Mouse (Mus musculus) right cerebral cortex, adult 2 months (tissue): ENCODE data around the gene Med7.
"Not testable (repeated sequence)": the region's sequence is repeated elsewhere in the genome, so short reads cannot be mapped to it uniquely, and the experiment has no call there.

Experiments used
- DNase-seq, 2 experiments: peaks; one replicate each; pipeline ENCODE4 v3.0.0; 2021 to 2022; ENCODE audit warnings: low spot score in 2 of 2

The Med7 gene

DNA sequence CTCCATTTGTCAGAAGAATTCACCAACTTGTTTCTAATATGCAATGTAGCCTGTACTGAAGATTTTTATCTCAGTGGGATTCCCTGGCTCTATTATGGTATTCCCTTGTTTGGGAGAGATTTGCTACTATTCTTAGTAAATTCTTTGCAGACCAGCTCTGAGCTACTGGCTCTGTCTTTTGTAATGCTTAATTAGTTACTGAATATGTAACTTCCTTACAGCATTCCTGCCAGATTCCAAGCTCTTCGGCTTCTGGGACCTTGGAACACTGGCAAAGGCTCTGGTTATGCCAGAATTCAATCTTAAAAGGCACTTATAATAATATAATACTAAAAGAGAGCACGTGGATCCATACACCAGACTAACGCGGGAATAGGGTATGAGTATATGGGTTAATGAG is 8.6 kb upstream of the Med7 start:
- not testable (repeated sequence) for DNase-seq

DNA sequence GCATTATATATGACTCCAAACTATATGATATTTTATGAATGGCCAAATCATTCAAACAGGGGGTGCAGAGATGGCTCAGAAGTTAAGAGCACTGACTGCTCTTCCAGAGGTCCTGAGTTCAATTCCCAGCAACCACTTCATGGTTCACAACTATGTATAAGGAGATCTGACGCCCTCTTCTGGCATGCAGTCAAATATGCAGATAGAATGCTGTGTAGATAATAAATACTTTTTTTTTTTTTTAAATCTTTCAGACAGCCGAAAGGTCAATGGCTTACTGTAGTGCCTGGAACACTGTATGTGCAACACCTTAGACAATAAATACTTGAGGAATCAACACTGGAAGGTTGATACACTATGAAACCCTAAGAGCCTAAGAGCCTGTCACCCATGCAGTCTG is 6.6 kb upstream of the Med7 start:
- DNase-seq = no peak

DNA sequence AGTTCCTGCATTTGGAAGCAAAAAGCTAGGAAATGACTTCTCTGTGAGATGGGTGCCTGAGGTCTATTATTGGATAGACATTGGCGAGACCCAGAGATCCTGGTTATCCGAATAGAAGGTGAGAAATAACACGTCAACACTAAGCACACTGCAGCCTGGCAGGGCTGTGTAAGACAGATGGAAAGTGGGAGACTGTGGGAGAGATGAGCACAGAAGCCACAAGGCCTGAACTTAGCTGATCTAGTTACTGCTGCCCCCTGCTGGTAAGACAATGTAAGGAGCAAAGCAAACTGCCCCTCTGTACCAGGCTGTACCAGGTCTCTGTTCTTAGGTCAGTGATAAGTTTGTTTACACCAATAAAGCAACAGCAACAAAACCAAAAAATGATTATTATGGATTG is 5.6 kb upstream of the Med7 start:
- peak; percentile 86 to 91 for DNase-seq

DNA sequence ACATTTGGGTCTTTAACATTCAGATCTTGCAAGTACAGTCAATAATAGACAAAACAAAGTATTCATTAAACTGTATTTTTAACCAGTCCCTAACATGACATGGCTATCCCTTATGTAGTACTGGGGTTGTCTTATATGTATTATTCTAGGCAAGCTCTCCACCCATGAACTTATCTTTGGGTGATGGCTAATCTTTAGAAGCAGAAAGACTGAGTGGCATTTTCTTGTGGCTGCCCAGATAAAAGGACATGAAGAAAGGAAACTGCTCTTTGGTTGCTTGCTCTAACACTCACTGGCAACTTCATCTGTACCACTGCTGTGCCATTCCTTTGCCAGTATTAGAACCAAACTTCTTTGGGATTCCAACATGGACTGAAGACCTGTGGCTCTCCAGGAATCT is 1.4 kb upstream of the Med7 start:
- no peak for DNase-seq

DNA sequence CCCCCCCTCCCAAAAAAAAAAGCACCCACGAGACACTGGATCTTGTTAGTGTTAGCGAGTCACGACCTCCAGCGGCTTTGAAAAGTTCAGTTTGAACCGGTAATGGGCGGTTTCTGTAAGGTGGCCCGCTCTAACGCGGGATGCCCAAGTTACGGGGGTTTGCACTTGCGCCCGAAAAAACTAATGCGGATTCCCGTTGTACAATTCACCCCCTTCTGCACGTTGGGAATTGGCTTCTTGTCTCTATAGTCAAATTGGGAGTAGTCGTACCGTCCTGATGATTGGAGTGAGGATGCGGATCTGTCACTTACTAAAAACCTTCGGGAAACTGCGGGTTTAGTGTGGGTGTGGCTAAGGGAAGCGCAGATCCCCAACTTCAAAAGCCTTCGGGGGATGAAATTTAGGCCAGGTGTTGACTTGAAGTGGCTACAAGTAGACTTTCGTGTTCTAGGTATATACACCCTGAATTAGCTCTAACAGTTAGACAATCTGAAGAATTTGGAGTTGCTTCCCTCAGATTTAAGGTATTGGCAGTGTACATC is 805 bp downstream of the Med7 start:
- DNase-seq = no peak

DNA sequence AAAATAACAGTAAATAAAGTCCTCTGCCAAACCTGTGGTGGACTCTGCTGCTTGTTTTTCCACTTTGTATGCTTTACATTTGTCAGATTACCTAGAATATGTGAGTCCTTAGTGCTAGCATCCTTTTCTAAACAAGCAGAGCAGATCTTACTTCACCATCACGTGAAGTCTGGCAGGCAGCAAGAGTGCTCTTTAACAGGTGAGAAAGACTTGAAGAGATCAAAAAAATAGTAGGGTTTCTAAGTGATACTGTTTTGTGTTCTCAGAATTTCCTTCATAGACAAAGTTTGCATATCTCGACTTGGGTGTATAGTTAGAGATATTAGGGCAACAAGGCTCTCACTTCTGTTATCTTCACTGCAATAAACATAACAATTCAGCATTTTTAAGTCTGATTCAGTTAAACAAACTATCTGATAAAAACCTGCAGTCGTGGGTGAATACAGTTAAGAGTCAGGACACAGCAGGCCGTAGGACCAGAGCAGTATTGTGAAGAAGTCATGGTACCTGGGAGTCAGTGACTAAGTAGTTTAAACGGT is 2.3 kb downstream of the Med7 start:
- DNase-seq = no peak

DNA sequence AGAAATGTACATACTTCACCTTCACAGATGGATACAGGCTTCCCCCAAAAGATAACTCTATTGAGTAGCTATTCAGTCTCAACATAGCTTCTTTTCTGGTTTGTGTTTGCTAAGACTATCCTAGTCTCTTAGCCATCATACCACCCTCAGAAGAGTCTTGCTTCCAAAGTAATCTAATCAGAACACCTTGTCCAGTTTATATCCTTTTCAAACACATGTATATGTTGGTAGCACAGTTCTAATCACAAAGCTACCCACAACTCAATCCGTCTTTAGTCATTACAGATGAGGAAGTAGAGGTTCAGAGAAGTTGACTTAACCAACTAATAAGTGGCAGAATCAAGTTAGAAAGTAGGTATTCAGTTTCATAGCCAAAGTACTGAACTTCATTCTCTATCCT is 5.0 kb downstream of the Med7 start:
- no peak for DNase-seq

DNA sequence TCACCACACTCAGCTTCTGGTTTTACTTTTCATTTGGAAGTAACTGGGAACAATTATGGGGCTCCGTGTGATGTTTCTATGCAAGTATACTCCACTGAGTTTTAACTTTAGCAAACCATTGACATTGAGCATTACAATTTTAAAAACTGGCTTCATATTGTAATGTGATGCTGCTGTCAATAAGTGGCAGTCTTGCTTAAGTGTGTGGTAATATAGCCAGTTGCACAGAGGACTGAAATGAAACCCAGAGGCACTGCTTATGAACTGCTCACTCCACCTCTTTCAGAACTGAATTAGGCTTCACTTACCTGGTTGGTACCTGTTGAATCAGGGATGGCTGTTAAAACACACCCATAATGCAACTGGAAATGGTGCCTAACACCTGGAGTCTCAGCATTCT is 6.4 kb downstream of the Med7 start:
- no peak for DNase-seq

DNA sequence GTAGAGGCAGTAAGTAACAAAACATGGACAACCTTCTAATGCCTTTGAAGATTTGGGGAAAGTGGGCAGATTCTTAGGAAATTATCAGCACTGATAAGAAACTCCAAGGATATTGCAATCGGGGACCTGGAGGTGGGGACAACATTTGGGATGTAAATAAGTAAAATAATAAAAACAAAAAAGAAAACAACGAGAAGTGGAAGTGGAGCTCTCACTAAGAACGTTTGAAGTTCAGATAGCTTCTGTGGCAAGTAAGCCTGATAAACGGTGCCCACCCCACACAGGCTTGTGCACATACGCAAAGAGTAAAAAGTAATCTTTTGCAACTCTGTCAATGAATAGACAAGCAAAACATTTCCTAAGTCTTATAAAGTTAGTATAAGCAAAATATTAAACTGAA is 7.3 kb downstream of the Med7 start:
- DNase-seq = no peak

DNA sequence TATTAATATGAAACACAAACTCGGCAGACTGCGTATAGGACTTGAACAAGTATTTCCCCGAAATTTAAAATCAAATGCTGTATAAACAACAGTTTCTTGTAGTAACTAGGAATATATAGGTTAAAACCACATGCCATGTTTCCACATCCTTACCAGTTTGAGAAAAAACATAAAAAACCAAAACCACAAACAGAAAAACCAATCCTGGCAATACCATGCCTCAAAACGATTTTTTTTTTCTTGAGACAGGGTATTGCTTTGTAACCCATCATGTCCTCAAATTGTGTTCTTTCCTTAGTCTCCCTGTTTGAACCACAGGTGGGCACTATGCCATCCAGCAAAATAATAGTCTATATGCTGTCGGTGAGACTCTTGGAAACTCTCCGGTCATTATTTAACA is 9.4 kb downstream of the Med7 start:
- DNase-seq = no peak

DNA sequence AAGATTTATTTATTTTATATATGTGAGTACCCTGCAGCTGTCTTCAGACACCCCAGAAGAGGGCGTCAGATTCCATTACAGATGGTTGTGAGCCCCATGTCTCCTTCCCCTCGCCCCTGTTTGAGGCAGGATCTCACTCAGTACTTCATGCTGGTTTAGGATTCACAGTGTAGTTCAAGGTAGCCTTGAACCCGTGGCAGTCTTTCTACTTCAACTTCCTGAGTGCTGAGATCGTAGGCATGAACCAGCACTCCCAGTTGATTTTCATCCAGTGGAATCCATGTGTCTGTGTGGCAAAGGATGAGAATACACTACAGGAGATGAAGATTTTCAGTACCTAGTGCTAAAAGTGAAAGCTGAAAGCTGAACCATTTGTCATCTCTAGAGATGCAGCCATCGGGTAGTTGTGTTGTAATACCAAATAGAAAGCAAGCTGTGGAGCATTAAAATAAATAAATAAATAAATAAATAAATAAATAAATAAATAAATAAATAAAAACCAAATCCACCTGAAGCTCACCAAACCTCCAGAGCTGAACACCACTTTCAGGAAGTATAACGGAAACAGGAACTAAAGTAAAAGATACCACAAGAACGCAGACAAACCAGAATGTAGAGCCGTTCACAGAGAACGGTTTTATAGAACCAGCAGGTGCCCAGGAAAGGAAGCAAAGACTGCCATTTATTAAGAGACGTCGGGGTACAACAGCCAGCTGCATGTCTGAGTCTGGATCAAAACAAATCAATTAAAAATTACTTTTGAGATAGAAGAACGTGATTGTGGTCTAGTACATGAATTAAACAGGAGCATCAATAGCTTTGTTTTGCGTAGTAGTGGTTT is 11.1 kb downstream of the Med7 start:
- no peak for DNase-seq

DNA sequence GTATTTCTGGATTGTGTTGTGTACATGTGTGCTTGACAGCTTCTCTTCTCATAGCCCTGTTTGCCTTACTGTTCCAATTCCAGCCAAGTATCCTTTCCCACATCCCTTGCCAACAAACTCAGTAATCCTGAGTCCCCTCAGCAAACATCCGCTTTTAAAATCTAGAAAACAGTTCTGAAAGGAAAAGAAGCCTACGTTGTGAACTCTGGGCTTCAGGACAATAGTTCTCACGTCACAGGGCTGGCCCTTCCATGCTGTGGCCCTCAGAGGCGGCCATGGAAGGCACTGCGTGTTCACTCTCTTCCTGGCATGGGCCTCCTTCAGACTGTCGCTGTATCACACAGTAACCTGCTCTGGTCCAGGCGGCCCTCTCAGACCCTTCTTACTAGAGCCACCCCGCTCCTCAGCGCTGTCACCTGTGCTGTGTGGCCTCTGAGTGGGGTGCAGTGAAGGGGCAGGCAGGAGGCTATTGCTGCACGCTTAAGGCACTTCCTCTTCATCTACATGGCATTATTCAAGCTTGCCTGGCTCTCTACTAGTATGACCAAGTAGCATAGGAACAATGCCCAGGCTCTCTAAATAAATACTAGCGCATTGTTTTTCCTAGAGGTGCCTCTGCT is 12.8 kb downstream of the Med7 start:
- no peak for DNase-seq

DNA sequence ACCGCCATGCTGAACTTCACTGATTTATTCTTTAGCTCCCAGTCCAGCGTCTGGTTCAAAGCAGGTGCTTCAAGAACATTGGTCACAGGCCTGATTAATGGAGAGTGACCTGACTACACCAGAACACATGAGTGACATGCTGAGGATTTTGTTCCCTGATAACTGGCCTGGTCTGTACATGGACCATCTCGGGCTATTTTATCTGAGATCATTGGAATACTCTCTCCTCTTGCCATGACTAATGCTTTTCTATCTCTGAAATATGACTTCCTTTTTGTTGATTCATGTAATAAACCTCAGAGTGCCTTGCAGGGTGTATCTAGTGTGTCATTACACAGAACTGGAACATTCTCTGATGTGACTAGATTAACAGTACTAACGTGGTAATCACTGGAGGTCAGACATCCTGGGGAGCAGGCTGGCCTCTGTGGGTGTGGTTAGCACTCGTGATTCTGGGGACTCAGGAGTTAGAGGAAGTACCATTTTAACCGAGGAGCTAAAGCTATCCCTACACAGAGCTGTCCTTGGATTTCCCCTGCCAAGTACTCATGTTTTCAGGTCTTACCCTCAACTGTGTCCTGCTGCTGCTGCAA is 17.8 kb downstream of the Med7 start, which contains the start of gene Havcr2:
TSS of gene Havcr2 (plus strand) at position 483 of the 593 bp plus-strand sequence.
- no peak for DNase-seq

DNA sequence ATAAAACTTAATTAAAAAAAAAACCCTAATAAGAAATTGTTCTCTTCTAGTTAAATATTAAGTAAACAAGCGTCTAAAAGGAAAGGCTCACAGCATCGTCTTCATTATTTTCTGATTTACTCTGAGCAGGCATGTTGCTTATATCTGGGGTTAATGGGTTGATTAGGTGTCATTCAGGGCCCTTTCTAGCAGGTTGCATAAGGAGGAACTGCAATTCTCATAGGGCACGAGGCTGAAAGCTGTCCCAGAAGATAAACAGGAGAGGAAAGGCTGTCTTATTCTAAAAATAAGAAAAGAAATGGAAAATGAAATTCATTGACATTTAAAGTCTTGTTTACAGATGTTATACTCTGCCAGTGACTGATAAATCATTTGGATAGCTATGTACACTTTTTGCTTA is 23.2 kb downstream of the Med7 start:
- DNase-seq = no peak

DNA sequence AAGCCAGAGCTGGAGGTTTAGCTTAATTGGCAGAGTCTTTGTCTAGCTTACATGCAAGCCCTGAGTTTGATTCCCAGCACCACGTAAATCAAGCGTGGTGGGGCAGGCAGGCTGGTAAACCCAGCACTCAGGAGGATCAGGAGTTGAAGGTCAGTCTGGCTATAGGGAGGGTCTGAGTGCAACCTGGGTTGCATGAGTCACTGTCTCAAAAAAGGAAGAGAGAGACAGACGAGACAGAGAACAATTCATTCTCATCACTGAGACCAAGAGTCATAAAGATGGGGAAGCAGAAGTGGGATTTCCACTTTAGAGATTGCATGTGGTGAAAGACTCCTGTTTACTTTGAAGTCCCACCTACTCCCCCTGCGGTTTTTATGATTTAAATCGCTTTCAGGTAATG is 24.6 kb downstream of the Med7 start:
- DNase-seq = no peak

DNA sequence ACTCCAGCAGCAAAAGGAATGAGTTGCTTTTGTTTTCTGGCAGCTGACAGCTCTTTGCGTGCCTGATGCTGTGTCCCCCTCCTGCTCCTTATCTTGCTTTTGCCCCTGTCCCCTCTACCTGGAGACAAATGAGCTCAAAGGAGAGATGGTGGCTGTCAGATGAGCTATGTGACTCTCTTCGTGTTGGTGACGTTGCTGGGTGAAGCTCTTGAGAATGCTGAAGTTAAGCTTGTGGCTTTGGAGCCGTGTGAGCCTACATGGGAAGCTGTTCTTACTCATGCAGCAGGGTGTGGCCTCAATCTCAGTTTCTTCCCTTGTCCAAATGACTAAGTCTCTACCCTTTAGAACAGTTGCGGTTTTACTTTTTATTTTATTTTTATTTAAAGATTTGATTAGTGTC is 25.2 kb downstream of the Med7 start:
- no peak for DNase-seq

DNA sequence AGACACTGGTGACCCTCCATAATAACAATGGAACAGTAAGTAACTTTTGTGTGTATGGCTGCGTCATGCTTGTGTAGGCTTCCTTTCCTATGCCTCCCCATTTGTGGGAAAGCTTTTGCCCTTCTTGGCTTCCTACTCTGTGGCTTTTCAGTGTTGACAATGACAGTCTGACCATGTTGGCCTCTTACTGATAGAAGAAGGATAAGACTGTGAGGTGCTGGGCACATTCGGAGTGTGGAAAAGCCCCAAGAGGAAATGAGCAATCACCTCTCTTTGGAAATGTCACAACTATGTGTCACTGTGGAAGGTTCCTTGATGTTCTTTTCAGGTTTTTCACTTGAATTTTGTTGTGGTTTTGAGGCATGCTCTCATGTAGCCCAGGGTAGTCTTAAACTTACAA is 30.2 kb downstream of the Med7 start:
- no peak for DNase-seq

DNA sequence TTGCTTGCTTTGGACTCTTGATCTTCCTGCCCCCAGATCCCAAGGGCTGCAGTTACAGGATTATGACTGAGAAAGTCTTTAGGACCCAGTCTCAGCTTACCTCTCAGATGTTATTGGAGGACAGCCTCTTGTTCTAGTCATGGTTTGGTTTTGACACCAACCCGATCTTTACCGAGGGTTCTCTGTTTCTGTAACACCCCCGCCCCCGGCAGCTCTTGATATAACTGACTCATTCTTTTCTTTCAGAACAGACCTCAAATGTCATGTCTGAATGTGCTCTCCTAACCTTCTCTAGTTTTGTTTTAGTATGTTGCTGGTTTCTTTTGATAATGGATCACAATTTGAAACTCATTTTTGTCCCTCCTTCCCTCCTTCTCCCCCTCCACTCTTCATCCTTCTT is 37.5 kb downstream of the Med7 start:
- no peak for DNase-seq

DNA sequence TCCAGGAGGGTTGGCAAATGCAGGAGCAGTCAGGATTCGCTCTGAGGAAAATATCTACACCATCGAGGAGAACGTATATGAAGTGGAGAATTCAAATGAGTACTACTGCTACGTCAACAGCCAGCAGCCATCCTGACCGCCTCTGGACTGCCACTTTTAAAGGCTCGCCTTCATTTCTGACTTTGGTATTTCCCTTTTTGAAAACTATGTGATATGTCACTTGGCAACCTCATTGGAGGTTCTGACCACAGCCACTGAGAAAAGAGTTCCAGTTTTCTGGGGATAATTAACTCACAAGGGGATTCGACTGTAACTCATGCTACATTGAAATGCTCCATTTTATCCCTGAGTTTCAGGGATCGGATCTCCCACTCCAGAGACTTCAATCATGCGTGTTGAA is 42.6 kb downstream of the Med7 start:
- DNase-seq = no peak

DNA sequence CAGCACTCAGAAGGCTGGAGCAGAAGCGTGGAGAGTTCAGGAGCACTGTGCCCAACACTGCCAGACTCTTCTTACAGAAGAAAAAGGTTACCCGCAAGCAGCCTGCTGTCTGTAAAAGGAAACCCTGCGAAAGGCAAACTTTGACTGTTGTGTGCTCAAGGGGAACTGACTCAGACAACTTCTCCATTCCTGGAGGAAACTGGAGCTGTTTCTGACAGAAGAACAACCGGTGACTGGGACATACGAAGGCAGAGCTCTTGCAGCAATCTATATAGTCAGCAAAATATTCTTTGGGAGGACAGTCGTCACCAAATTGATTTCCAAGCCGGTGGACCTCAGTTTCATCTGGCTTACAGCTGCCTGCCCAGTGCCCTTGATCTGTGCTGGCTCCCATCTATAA is 43.8 kb downstream of the Med7 start:
- peak; percentile 3 to 10 for DNase-seq

DNA sequence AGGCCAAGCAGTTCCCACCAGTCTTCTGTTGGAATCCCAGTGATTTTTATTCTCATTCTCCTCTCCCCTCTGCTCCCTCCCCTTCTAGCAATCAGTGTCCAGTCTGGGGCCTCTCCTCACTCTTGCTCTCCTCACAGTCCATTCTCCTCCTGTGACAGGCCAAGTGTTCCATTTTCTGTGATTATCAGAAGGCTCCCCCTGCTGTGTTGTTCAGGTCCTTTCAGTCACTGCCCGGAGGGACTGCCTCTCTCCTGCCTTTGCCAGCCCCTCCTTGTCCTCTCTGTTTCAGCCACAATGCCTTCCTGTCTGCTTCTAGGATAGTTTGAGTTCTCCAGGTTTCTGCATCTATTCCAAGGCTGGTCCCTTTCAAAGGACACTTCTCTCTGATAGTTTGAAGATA is 51.5 kb downstream of the Med7 start:
- DNase-seq = no peak

DNA sequence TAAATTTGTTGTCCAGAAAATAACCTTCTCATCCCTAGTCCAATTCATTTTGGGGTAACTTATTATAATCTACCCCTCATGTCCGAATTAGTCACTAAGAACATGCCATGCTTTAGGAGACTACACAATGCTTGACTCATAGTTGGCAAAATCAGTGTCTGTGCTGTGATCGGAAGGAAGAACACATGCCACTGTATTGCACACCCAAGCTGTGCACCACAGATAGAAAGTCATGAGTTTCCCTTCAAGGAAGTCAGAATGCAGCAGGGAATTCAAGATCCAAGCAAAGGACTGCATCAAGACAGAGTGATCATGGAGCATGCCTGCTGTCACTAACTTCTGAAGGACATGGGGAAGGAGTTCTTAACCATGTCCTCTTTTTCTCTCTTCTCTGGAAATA is 51.9 kb downstream of the Med7 start:
- peak in 1 of 2 experiments; percentile 7 for DNase-seq
